Comparison of ENCODE assay signal across 22 mouse cellular contexts in genomic region chr3:28289693-28290092, GRCm38 (mm10). TPM values are rescaled to one million over a fixed set of nuclear protein-coding genes. Genes with fewer than 3 reads are reported as not detected.
DNase-seq lines count a peak whose midpoint lies in the region; ATAC-seq lines count a peak whose summit lies in the region.
"Had no signal": no experiment of that assay in that cellular context is flagged by ENCODE, and none has a peak within 500 bp of the region (broad histone marks: within the 10 kb centered on the region; RNA-seq: fewer than 3 reads in every experiment).

No protein-coding gene starts in this region.

- H3K4me3 ChIP-seq in embryonic facial prominence, embryonic 13.5 days: no peak overlapping the region
- no peak overlapping the region for H3K4me3 ChIP-seq in embryonic facial prominence, embryonic 10.5 days
- H3K4me3 ChIP-seq in embryonic facial prominence, embryonic 14.5 days (ENCODE audit: low read depth, low read length): no peak overlapping the region
- H3K4me3 ChIP-seq in embryonic facial prominence, embryonic 15.5 days (replicated peaks): no peak overlapping the region

- no peaks in the 10 kb centered on the region for H3K9me3 ChIP-seq in embryonic facial prominence, embryonic 13.5 days
- no peaks in the 10 kb centered on the region for H3K9me3 ChIP-seq in embryonic facial prominence, embryonic 10.5 days
- no peaks in the 10 kb centered on the region for H3K9me3 ChIP-seq in embryonic facial prominence, embryonic 14.5 days (ENCODE audit: control insufficient read depth, low read length)
- no peaks in the 10 kb centered on the region for H3K9me3 ChIP-seq in embryonic facial prominence, embryonic 15.5 days (replicated peaks)
- H3K9me3 ChIP-seq: G1E had no signal

- H3K9ac ChIP-seq in embryonic facial prominence, embryonic 13.5 days: no peak overlapping the region
- no peak overlapping the region for H3K9ac ChIP-seq in embryonic facial prominence, embryonic 14.5 days (ENCODE audit: low read depth, low read length)
- no peak overlapping the region for H3K9ac ChIP-seq in embryonic facial prominence, embryonic 15.5 days

- H3K4me1 ChIP-seq in embryonic facial prominence, embryonic 13.5 days: peaks cover 4% of the 10 kb centered on the region; the same call in 1 of the 2 replicates
- H3K4me1 ChIP-seq in embryonic facial prominence, embryonic 10.5 days: no peaks in the 10 kb centered on the region
- H3K4me1 ChIP-seq in embryonic facial prominence, embryonic 14.5 days (ENCODE audit: control insufficient read depth, insufficient read depth, low read length): 0 out of 2 replicates have a peak, but pooled peaks cover 5% of the 10 kb centered on the region
- 0 out of 2 replicates have a peak, but pooled peaks cover 7% of the 10 kb centered on the region for H3K4me1 ChIP-seq in embryonic facial prominence, embryonic 15.5 days

- H3K4me2 ChIP-seq in embryonic facial prominence, embryonic 13.5 days: no peak overlapping the region
- H3K4me2 ChIP-seq in embryonic facial prominence, embryonic 14.5 days (ENCODE audit: low read depth, low read length): no peak overlapping the region
- no peak overlapping the region for H3K4me2 ChIP-seq in embryonic facial prominence, embryonic 15.5 days (replicated peaks)

- no peak overlapping the region for H3K27ac ChIP-seq in embryonic facial prominence, embryonic 13.5 days
- no peak overlapping the region for H3K27ac ChIP-seq in embryonic facial prominence, embryonic 10.5 days (replicated peaks)
- no peak overlapping the region for H3K27ac ChIP-seq in embryonic facial prominence, embryonic 14.5 days (replicated peaks; ENCODE audit: low read depth, low read length)
- no peak overlapping the region for H3K27ac ChIP-seq in embryonic facial prominence, embryonic 15.5 days (replicated peaks)

- 21% methylated on average over 1 of the region's 1 CpGs for WGBS in embryonic facial prominence, embryonic 13.5 days
- WGBS in embryonic facial prominence, embryonic 10.5 days: 75% methylated on average over 1 of the region's 1 CpGs
- 44% methylated on average over 1 of the region's 1 CpGs for WGBS in embryonic facial prominence, embryonic 14.5 days
- 22% methylated on average over 1 of the region's 1 CpGs for WGBS in embryonic facial prominence, embryonic 15.5 days

- 0 out of 2 replicates have a peak, but pooled peaks have one; percentile 56 for ATAC-seq in embryonic facial prominence, embryonic 13.5 days (ENCODE audit: insufficient number of reproducible peaks, insufficient read depth, low FRiP score, low TSS enrichment, low read depth)
- ATAC-seq in embryonic facial prominence, embryonic 14.5 days (ENCODE audit: low read depth): peak; percentile 50
- peak; percentile 47; the same call in 1 of the 2 replicates for ATAC-seq in embryonic facial prominence, embryonic 15.5 days (ENCODE audit: insufficient number of reproducible peaks, low FRiP score, low TSS enrichment, low read depth)
- ATAC-seq: activated CD4-positive, CD25-positive, alpha-beta regulatory T cell, adult 4 months; CD4-positive, CD25-positive, alpha-beta regulatory T cell, adult 4 months; Patski had no signal

- no peaks in the 10 kb centered on the region for H3K36me3 ChIP-seq in embryonic facial prominence, embryonic 13.5 days
- H3K36me3 ChIP-seq in embryonic facial prominence, embryonic 10.5 days (replicated peaks): no peaks in the 10 kb centered on the region
- H3K36me3 ChIP-seq in embryonic facial prominence, embryonic 14.5 days (ENCODE audit: control insufficient read depth, insufficient read depth, low read length): no peaks in the 10 kb centered on the region
- H3K36me3 ChIP-seq in embryonic facial prominence, embryonic 15.5 days: no peaks in the 10 kb centered on the region
- H3K36me3 ChIP-seq: G1E had no signal

- H3K27me3 ChIP-seq in embryonic facial prominence, embryonic 13.5 days: no peaks in the 10 kb centered on the region
- no peaks in the 10 kb centered on the region for H3K27me3 ChIP-seq in embryonic facial prominence, embryonic 10.5 days (replicated peaks; ENCODE audit: low read depth, poor library complexity, severe bottlenecking)
- no peaks in the 10 kb centered on the region for H3K27me3 ChIP-seq in embryonic facial prominence, embryonic 14.5 days (replicated peaks; ENCODE audit: control insufficient read depth, insufficient read depth, low read length)
- H3K27me3 ChIP-seq in embryonic facial prominence, embryonic 15.5 days: no peaks in the 10 kb centered on the region
- H3K27me3 ChIP-seq: CH12.LX, Patski had no signal

- peak; percentile 0 for DNase-seq in cerebellum, adult 11-12 months
- DNase-seq in cerebellum, adult 11 months: no peak
- DNase-seq in embryonic facial prominence, embryonic 10.5 days (ENCODE audit: low spot score): no peak
- peak; percentile 66 for DNase-seq in embryonic facial prominence, embryonic 14.5 days (ENCODE audit: low spot score)
- no peak for DNase-seq in kidney, adult 8-10 months
- no peak for DNase-seq in embryo, embryonic 10 days (ENCODE audit: low spot score)
- DNase-seq: adrenal gland, adult 2 months; adrenal gland, adult 8-10 months; adrenal gland, postnatal 10 days; adrenal gland, postnatal 14 days; adrenal gland, postnatal 25 days; adrenal gland, postnatal 36 days; B cell, adult 2 months; cerebellum, adult 18-20 months; cerebellum, adult 2 months had no signal

RNA-seq across cellular contexts. Expression of gene Tnik, which starts 26.7 kb away (rescaled TPM):
- 13.8 and 14.5 TPM in 2 replicates for polyA plus RNA-seq in embryonic facial prominence, embryonic 13.5 days (2015; fragmentation: Nextera tagmentation; extraction: Ambion mirVana)
- 12.8 and 13.0 TPM in 2 replicates for polyA plus RNA-seq in embryonic facial prominence, embryonic 10.5 days (2016; fragmentation: Nextera tagmentation; extraction: Ambion mirVana)
- 18.4 and 19.4 TPM in 2 replicates for polyA plus RNA-seq in embryonic facial prominence, embryonic 14.5 days (2014; fragmentation: Nextera tagmentation; extraction: Ambion mirVana)
- polyA plus RNA-seq in embryonic facial prominence, embryonic 15.5 days (2015; fragmentation: Nextera tagmentation; extraction: Ambion mirVana): 12.9 and 15.7 TPM in 2 replicates

Comparison
In these comparisons a context has a peak if more than half of its experiments do, and no peak if none do; other contexts are left out.
1. DNase-seq: peak in cerebellum, adult 11-12 months (single experiment) and embryonic facial prominence, embryonic 14.5 days (single experiment); none in cerebellum, adult 11 months (single experiment), embryonic facial prominence, embryonic 10.5 days (single experiment), kidney, adult 8-10 months (0 of 2) and embryo, embryonic 10 days (single experiment).
2. Peak in every context shown above with its lines, with median percentiles within 50 percentile points of each other: ATAC-seq.